Mouse (Mus musculus): ENCODE data around the gene Src. TPM values are rescaled to one million over a fixed set of nuclear protein-coding genes. Genes with fewer than 3 reads are reported as not detected.

Gene Src
- polyA plus RNA-seq, 1 experiment from 2014 or later: 23.1 TPM

GRCm38 (mm10) chr2:157429735-157430134, 11.5 kb downstream of the Src start:
- H3K27me3 ChIP-seq (replicated peaks; ENCODE audit: low read depth, poor library complexity, severe bottlenecking): no peaks in the 10 kb centered on the region
- H3K36me3 ChIP-seq (replicated peaks): peaks cover 77% of the 10 kb centered on the region
- H3K4me3 ChIP-seq: no peak overlapping the region; the same call in 1 of the 2 replicates
- peak overlapping the region; percentile 35; the same call in 1 of the 2 replicates for H3K27ac ChIP-seq (replicated peaks)
- no peak for DNase-seq (ENCODE audit: low spot score)
- 82% methylated on average over 7 of the region's 7 CpGs for WGBS
- H3K9me3 ChIP-seq: no peaks in the 10 kb centered on the region
- H3K4me1 ChIP-seq: peaks cover 94% of the 10 kb centered on the region

GRCm38 (mm10) chr2:157430667-157431429, 12.6 kb downstream of the Src start:
- 79% methylated on average over 4 of the region's 4 CpGs for WGBS
- no peaks in the 10 kb centered on the region for H3K27me3 ChIP-seq (replicated peaks; ENCODE audit: low read depth, poor library complexity, severe bottlenecking)
- H3K36me3 ChIP-seq (replicated peaks): peaks cover 87% of the 10 kb centered on the region
- H3K9me3 ChIP-seq: no peaks in the 10 kb centered on the region
- H3K27ac ChIP-seq (replicated peaks): peak overlapping the region; percentile 73
- no peak overlapping the region for H3K4me3 ChIP-seq
- peaks cover 94% of the 10 kb centered on the region for H3K4me1 ChIP-seq
- DNase-seq (ENCODE audit: low spot score): no peak

- 80% methylated on average over 5 of the region's 5 CpGs for WGBS
- Histone ChIP-seq H3K4me1 (peaks cover 92% of the 10 kb centered on the region), H3K36me3 (replicated peaks) (peaks cover 98% of the 10 kb centered on the region), H3K27ac (replicated peaks) (peak overlapping the region; percentile 73), H3K9me3 (no peaks in the 10 kb centered on the region), H3K27me3 (replicated peaks; ENCODE audit: low read depth, poor library complexity, severe bottlenecking) (no peaks in the 10 kb centered on the region), H3K4me3 (no peak overlapping the region)
- no peak for DNase-seq (ENCODE audit: low spot score)
Measured at GRCm38 (mm10) chr2:157431912-157432311, 13.7 kb downstream of the Src start.

GRCm38 (mm10) chr2:157432476-157432875, 14.2 kb downstream of the Src start:
- Histone ChIP-seq H3K4me1 (peaks cover 86% of the 10 kb centered on the region), H3K27ac (replicated peaks) (peak overlapping the region; percentile 73), H3K9me3 (no peaks in the 10 kb centered on the region), H3K36me3 (replicated peaks) (peaks cover 98% of the 10 kb centered on the region), H3K27me3 (replicated peaks; ENCODE audit: low read depth, poor library complexity, severe bottlenecking) (no peaks in the 10 kb centered on the region), H3K4me3 (no peak overlapping the region)
- WGBS: 63% methylated on average over 9 of the region's 9 CpGs
- DNase-seq (ENCODE audit: low spot score): no peak

- no peaks in the 10 kb centered on the region for H3K27me3 ChIP-seq (replicated peaks; ENCODE audit: low read depth, poor library complexity, severe bottlenecking)
- H3K27ac ChIP-seq (replicated peaks): peak overlapping the region; percentile 71
- H3K4me3 ChIP-seq: peak overlapping the region; percentile 2; the same call in 1 of the 2 replicates
Measured at GRCm38 (mm10) chr2:157434041-157434440, 15.8 kb downstream of the Src start.

GRCm38 (mm10) chr2:157434497-157434896, 16.3 kb downstream of the Src start:
- H3K36me3 ChIP-seq (replicated peaks): peaks cover 98% of the 10 kb centered on the region
- DNase-seq (ENCODE audit: low spot score): peak; percentile 80
- peaks cover 72% of the 10 kb centered on the region for H3K4me1 ChIP-seq
- H3K4me3 ChIP-seq: peak overlapping the region; percentile 2; the same call in 1 of the 2 replicates
- WGBS: 18% methylated on average over 6 of the region's 6 CpGs
- H3K9me3 ChIP-seq: no peaks in the 10 kb centered on the region
- peak overlapping the region; percentile 71 for H3K27ac ChIP-seq (replicated peaks)
- no peaks in the 10 kb centered on the region for H3K27me3 ChIP-seq (replicated peaks; ENCODE audit: low read depth, poor library complexity, severe bottlenecking)

More at GRCm38 (mm10) chr2:157434041-157434440, 15.8 kb downstream of the Src start:
- 25% methylated on average over 9 of the region's 9 CpGs for WGBS
- DNase-seq (ENCODE audit: low spot score): no peak
- H3K36me3 ChIP-seq (replicated peaks): peaks cover 98% of the 10 kb centered on the region
- H3K9me3 ChIP-seq: no peaks in the 10 kb centered on the region
- peaks cover 77% of the 10 kb centered on the region for H3K4me1 ChIP-seq

GRCm38 (mm10) chr2:157436496-157436895, 18.3 kb downstream of the Src start:
- H3K4me3 ChIP-seq: no peak overlapping the region
- 88% methylated on average over 10 of the region's 11 CpGs for WGBS

GRCm38 (mm10) chr2:157437123-157437522, 18.9 kb downstream of the Src start:
- H3K27ac ChIP-seq (replicated peaks): no peak overlapping the region
- DNase-seq (ENCODE audit: low spot score): no peak
- H3K36me3 ChIP-seq (replicated peaks): peaks cover 97% of the 10 kb centered on the region
- H3K9me3 ChIP-seq: peaks cover 11% of the 10 kb centered on the region; the same call in 1 of the 2 replicates
- peaks cover 46% of the 10 kb centered on the region for H3K4me1 ChIP-seq
- H3K27me3 ChIP-seq (replicated peaks; ENCODE audit: low read depth, poor library complexity, severe bottlenecking): no peaks in the 10 kb centered on the region
- WGBS: 83% methylated on average over 3 of the region's 3 CpGs
- no peak overlapping the region for H3K4me3 ChIP-seq

More at GRCm38 (mm10) chr2:157436496-157436895, 18.3 kb downstream of the Src start:
- DNase-seq (ENCODE audit: low spot score): no peak
- Histone ChIP-seq H3K27me3 (replicated peaks; ENCODE audit: low read depth, poor library complexity, severe bottlenecking) (no peaks in the 10 kb centered on the region), H3K9me3 (peaks cover 10% of the 10 kb centered on the region; the same call in 1 of the 2 replicates), H3K27ac (replicated peaks) (no peak overlapping the region; the same call in 1 of the 2 replicates), H3K36me3 (replicated peaks) (peaks cover 97% of the 10 kb centered on the region), H3K4me1 (peaks cover 52% of the 10 kb centered on the region)

GRCm38 (mm10) chr2:157441363-157441762, 23.1 kb downstream of the Src start:
- Histone ChIP-seq H3K9me3 (peaks cover 11% of the 10 kb centered on the region; the same call in 1 of the 2 replicates), H3K4me1 (peaks cover 4% of the 10 kb centered on the region), H3K27me3 (replicated peaks; ENCODE audit: low read depth, poor library complexity, severe bottlenecking) (no peaks in the 10 kb centered on the region), H3K27ac (replicated peaks) (no peak overlapping the region), H3K36me3 (replicated peaks) (peaks cover 91% of the 10 kb centered on the region), H3K4me3 (no peak overlapping the region)
- 93% methylated on average over 1 of the region's 1 CpGs for WGBS
- DNase-seq (ENCODE audit: low spot score): no peak

- Histone ChIP-seq H3K9me3 (peaks cover 4% of the 10 kb centered on the region; the same call in 1 of the 2 replicates), H3K36me3 (replicated peaks) (peaks cover 91% of the 10 kb centered on the region), H3K4me1 (peaks cover 10% of the 10 kb centered on the region; the same call in 1 of the 2 replicates), H3K27me3 (replicated peaks; ENCODE audit: low read depth, poor library complexity, severe bottlenecking) (no peaks in the 10 kb centered on the region), H3K4me3 (no peak overlapping the region), H3K27ac (replicated peaks) (no peak overlapping the region)
- DNase-seq (ENCODE audit: low spot score): no peak
- 86% methylated on average over 15 of the region's 15 CpGs for WGBS
Measured at GRCm38 (mm10) chr2:157447297-157448158, 29.3 kb downstream of the Src start.

- 61% methylated on average over 7 of the region's 7 CpGs for WGBS
- no peak for DNase-seq (ENCODE audit: low spot score)
- H3K9me3 ChIP-seq: peaks cover 4% of the 10 kb centered on the region; the same call in 1 of the 2 replicates
- H3K27ac ChIP-seq (replicated peaks): peak overlapping the region; percentile 14; the same call in 1 of the 2 replicates
- peaks cover 11% of the 10 kb centered on the region; the same call in 1 of the 2 replicates for H3K4me1 ChIP-seq
- H3K27me3 ChIP-seq (replicated peaks; ENCODE audit: low read depth, poor library complexity, severe bottlenecking): no peaks in the 10 kb centered on the region
- no peak overlapping the region for H3K4me3 ChIP-seq
- peaks cover 91% of the 10 kb centered on the region for H3K36me3 ChIP-seq (replicated peaks)
Measured at GRCm38 (mm10) chr2:157448356-157448755, 30.1 kb downstream of the Src start.

- 90% methylated on average over 3 of the region's 3 CpGs for WGBS
- Histone ChIP-seq H3K36me3 (replicated peaks) (peaks cover 95% of the 10 kb centered on the region), H3K27me3 (replicated peaks; ENCODE audit: low read depth, poor library complexity, severe bottlenecking) (no peaks in the 10 kb centered on the region; the same call in 1 of the 2 replicates), H3K4me3 (no peak overlapping the region), H3K27ac (replicated peaks) (peak overlapping the region; percentile 40; the same call in 1 of the 2 replicates), H3K9me3 (peaks cover 4% of the 10 kb centered on the region; the same call in 1 of the 2 replicates), H3K4me1 (peaks cover 30% of the 10 kb centered on the region)
- no peak for DNase-seq (ENCODE audit: low spot score)
Measured at GRCm38 (mm10) chr2:157450905-157451304, 32.7 kb downstream of the Src start.

Data from embryonic facial prominence, embryonic 10.5 days (tissue).